In the genomic region with DNA sequence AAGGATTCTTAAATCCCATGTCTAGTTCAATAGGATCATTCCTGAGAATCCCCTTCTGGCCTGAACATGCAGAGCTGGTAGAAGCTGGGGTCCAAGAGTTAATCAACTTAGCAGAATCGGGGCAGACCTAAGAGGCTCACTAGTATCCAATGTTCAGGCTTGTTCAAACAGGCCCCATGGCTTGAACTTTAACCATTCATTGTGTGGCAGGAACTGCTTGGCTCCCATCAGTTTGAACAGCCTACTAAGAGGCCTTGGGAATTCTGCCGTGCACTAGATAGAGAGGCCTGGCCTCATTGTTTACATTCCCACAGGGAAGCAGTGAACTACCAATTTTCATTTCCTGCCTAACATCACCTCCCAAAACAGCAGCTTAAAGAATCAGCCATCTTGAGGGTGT, we compare ENCODE assay signal across 14 mouse cellular contexts. TPM values are rescaled to one million over a fixed set of nuclear protein-coding genes. Genes with fewer than 3 reads are reported as not detected.
DNase-seq lines count a peak whose midpoint lies in the region; ATAC-seq and TF ChIP-seq lines count a peak whose summit lies in the region.
"Had no signal": no experiment of that assay in that cellular context is flagged by ENCODE, and none has a peak within 500 bp of the region (broad histone marks: within the 10 kb centered on the region; RNA-seq: fewer than 3 reads in every experiment).

No protein-coding gene starts in this region.

- no peaks in the 10 kb centered on the region for H3K36me3 ChIP-seq in heart, embryonic 15.5 days
- H3K36me3 ChIP-seq in midbrain, embryonic 11.5 days (ENCODE audit: control insufficient read depth, insufficient read depth, low read length): no peaks in the 10 kb centered on the region
- H3K36me3 ChIP-seq in midbrain, postnatal 0 days (ENCODE audit: insufficient read depth, low read length): no peaks in the 10 kb centered on the region
- no peaks in the 10 kb centered on the region for H3K36me3 ChIP-seq in limb, embryonic 15.5 days
- no peaks in the 10 kb centered on the region for H3K36me3 ChIP-seq in stomach, embryonic 16.5 days (ENCODE audit: control insufficient read depth, insufficient read depth, low read length)
- H3K36me3 ChIP-seq: neural tube, embryonic 12.5 days had no signal

- H3K9me3 ChIP-seq in heart, embryonic 15.5 days (replicated peaks): no peaks in the 10 kb centered on the region
- H3K9me3 ChIP-seq in midbrain, embryonic 11.5 days (ENCODE audit: control insufficient read depth, low read length): no peaks in the 10 kb centered on the region
- H3K9me3 ChIP-seq in midbrain, postnatal 0 days (ENCODE audit: low read length): no peaks in the 10 kb centered on the region
- no peaks in the 10 kb centered on the region for H3K9me3 ChIP-seq in limb, embryonic 15.5 days
- H3K9me3 ChIP-seq in stomach, embryonic 16.5 days (replicated peaks; ENCODE audit: control insufficient read depth, low read length): no peaks in the 10 kb centered on the region
- H3K9me3 ChIP-seq: neural tube, embryonic 12.5 days had no signal

- no peak overlapping the region for H3K4me3 ChIP-seq in heart, embryonic 15.5 days
- no peak overlapping the region for H3K4me3 ChIP-seq in midbrain, embryonic 11.5 days (ENCODE audit: low read depth, low read length)
- H3K4me3 ChIP-seq in midbrain, postnatal 0 days (ENCODE audit: low read depth, low read length): no peak overlapping the region
- H3K4me3 ChIP-seq in limb, embryonic 15.5 days: no peak overlapping the region
- no peak overlapping the region for H3K4me3 ChIP-seq in stomach, embryonic 16.5 days (replicated peaks; ENCODE audit: low read length)
- H3K4me3 ChIP-seq: neural tube, embryonic 12.5 days had no signal

- no peaks in the 10 kb centered on the region for H3K27me3 ChIP-seq in heart, embryonic 15.5 days
- H3K27me3 ChIP-seq in midbrain, embryonic 11.5 days (ENCODE audit: control insufficient read depth, insufficient read depth, low read length): no peaks in the 10 kb centered on the region
- no peaks in the 10 kb centered on the region for H3K27me3 ChIP-seq in midbrain, postnatal 0 days (ENCODE audit: insufficient read depth, low read length)
- no peaks in the 10 kb centered on the region for H3K27me3 ChIP-seq in limb, embryonic 15.5 days
- no peaks in the 10 kb centered on the region for H3K27me3 ChIP-seq in stomach, embryonic 16.5 days (ENCODE audit: control insufficient read depth, insufficient read depth, low read length)
- H3K27me3 ChIP-seq: neural tube, embryonic 12.5 days had no signal

- WGBS in heart, embryonic 15.5 days: 17% methylated on average over 2 of the region's 2 CpGs
- 50% methylated on average over 2 of the region's 2 CpGs for WGBS in midbrain, embryonic 11.5 days
- WGBS in midbrain, postnatal 0 days: 51% methylated on average over 2 of the region's 2 CpGs
- 21% methylated on average over 2 of the region's 2 CpGs for WGBS in limb, embryonic 15.5 days
- WGBS in stomach, embryonic 16.5 days: 14% methylated on average over 2 of the region's 2 CpGs

- no peak for ATAC-seq in heart, embryonic 15.5 days (replicated peaks; ENCODE audit: insufficient number of reproducible peaks, insufficient read depth, low FRiP score, low read depth)
- ATAC-seq in midbrain, embryonic 11.5 days (ENCODE audit: low FRiP score): no peak
- no peak for ATAC-seq in midbrain, postnatal 0 days (ENCODE audit: low FRiP score)
- ATAC-seq in limb, embryonic 15.5 days (ENCODE audit: insufficient number of reproducible peaks, low FRiP score, low TSS enrichment, low read depth): no peak
- peak; percentile 38; the same call in 1 of the 2 replicates for ATAC-seq in stomach, embryonic 16.5 days (ENCODE audit: insufficient read depth, low FRiP score)
- ATAC-seq: CD4-positive, CD25-positive, alpha-beta regulatory T cell, adult 4 months had no signal

- no peak for DNase-seq in heart, adult 11 months
- peak; percentile 67 for DNase-seq in midbrain, embryonic 11.5 days (ENCODE audit: low spot score, missing footprints)
- no peak for DNase-seq in midbrain, postnatal 0 days (ENCODE audit: low spot score)
- no peak for DNase-seq in testis, postnatal 14 days (ENCODE audit: low spot score)
- no peak for DNase-seq in cerebellum, adult 18-20 months
- DNase-seq: cerebellum, postnatal 36 days; gastrocnemius, postnatal 25 days; kidney, adult 8-10 months; right cerebral cortex, postnatal 4 days had no signal

- H3K4me1 ChIP-seq in heart, embryonic 15.5 days (replicated peaks): peaks cover 76% of the 10 kb centered on the region
- no peaks in the 10 kb centered on the region; the same call in 1 of the 2 replicates for H3K4me1 ChIP-seq in midbrain, embryonic 11.5 days (ENCODE audit: control insufficient read depth, insufficient read depth, low read length)
- peaks cover 11% of the 10 kb centered on the region for H3K4me1 ChIP-seq in midbrain, postnatal 0 days (ENCODE audit: insufficient read depth, low read length)
- peaks cover 34% of the 10 kb centered on the region for H3K4me1 ChIP-seq in limb, embryonic 15.5 days
- H3K4me1 ChIP-seq in stomach, embryonic 16.5 days (ENCODE audit: control insufficient read depth, insufficient read depth, low read length): peaks cover 55% of the 10 kb centered on the region
- H3K4me1 ChIP-seq: neural tube, embryonic 12.5 days had no signal

- H3K9ac ChIP-seq in heart, embryonic 15.5 days: no peak overlapping the region
- no peak overlapping the region for H3K9ac ChIP-seq in midbrain, embryonic 11.5 days (ENCODE audit: low read length)
- no peak overlapping the region for H3K9ac ChIP-seq in midbrain, postnatal 0 days (replicated peaks; ENCODE audit: low read length, poor library complexity, severe bottlenecking)
- no peak overlapping the region for H3K9ac ChIP-seq in limb, embryonic 15.5 days
- H3K9ac ChIP-seq in stomach, embryonic 16.5 days (ENCODE audit: low read length): 0 out of 2 replicates have a peak overlapping the region, but pooled peaks have one; percentile 25
- H3K9ac ChIP-seq: neural tube, embryonic 12.5 days had no signal

- no peak for TF ChIP-seq CTCF in midbrain, postnatal 0 days (IDR thresholded peaks at IDR 0.05)

- H3K4me2 ChIP-seq in heart, embryonic 15.5 days: no peak overlapping the region
- H3K4me2 ChIP-seq in midbrain, embryonic 11.5 days: no peak overlapping the region
- no peak overlapping the region for H3K4me2 ChIP-seq in midbrain, postnatal 0 days (ENCODE audit: low read depth, low read length, poor library complexity, severe bottlenecking)
- no peak overlapping the region for H3K4me2 ChIP-seq in limb, embryonic 15.5 days
- H3K4me2 ChIP-seq in stomach, embryonic 16.5 days (ENCODE audit: low read depth, low read length): peak overlapping the region; percentile 8
- H3K4me2 ChIP-seq: neural tube, embryonic 12.5 days had no signal

- H3K27ac ChIP-seq in heart, embryonic 15.5 days: peak overlapping the region; percentile 67
- H3K27ac ChIP-seq in midbrain, embryonic 11.5 days (ENCODE audit: low read depth, low read length): no peak overlapping the region
- H3K27ac ChIP-seq in midbrain, postnatal 0 days (ENCODE audit: low read depth, low read length): no peak overlapping the region; the same call in 1 of the 2 replicates
- peak overlapping the region; percentile 12; the same call in 1 of the 2 replicates for H3K27ac ChIP-seq in limb, embryonic 15.5 days
- H3K27ac ChIP-seq in stomach, embryonic 16.5 days (ENCODE audit: low read length): peak overlapping the region; percentile 72
- H3K27ac ChIP-seq: neural tube, embryonic 12.5 days had no signal

RNA-seq across cellular contexts. Expression of gene Larp1, which starts 12.8 kb away (rescaled TPM):
- 11.3 and 15.7 TPM in 2 replicates for polyA plus RNA-seq in heart, embryonic 15.5 days (2015; fragmentation: Nextera tagmentation; extraction: Ambion mirVana)
- polyA plus RNA-seq in midbrain, embryonic 11.5 days (2014; fragmentation: Nextera tagmentation; extraction: Ambion mirVana): 13.9 and 14.0 TPM in 2 replicates
- total RNA-seq in midbrain, postnatal 0 days (2014; rRNA removed): 51.8 and 53.1 TPM in 2 replicates
- polyA plus RNA-seq in midbrain, postnatal 0 days (2015; fragmentation: Nextera tagmentation; extraction: Ambion mirVana): 14.7 and 15.7 TPM in 2 replicates
- 16.6 and 18.6 TPM in 2 replicates for polyA plus RNA-seq in limb, embryonic 15.5 days (2015; fragmentation: Nextera tagmentation; extraction: Ambion mirVana)
- 21.8 and 22.9 TPM in 2 replicates for polyA plus RNA-seq in stomach, embryonic 16.5 days (2015; fragmentation: Nextera tagmentation; extraction: Ambion mirVana)

Comparison
In these comparisons a context has a peak if more than half of its experiments do, and no peak if none do; other contexts are left out.
1. H3K27ac ChIP-seq: peak in heart, embryonic 15.5 days (single experiment), limb, embryonic 15.5 days (single experiment) and stomach, embryonic 16.5 days (single experiment); none in midbrain, embryonic 11.5 days (single experiment) and midbrain, postnatal 0 days (single experiment).